Mouse (Mus musculus): ENCODE data around the gene Sec24d.

The Sec24d gene

DNA sequence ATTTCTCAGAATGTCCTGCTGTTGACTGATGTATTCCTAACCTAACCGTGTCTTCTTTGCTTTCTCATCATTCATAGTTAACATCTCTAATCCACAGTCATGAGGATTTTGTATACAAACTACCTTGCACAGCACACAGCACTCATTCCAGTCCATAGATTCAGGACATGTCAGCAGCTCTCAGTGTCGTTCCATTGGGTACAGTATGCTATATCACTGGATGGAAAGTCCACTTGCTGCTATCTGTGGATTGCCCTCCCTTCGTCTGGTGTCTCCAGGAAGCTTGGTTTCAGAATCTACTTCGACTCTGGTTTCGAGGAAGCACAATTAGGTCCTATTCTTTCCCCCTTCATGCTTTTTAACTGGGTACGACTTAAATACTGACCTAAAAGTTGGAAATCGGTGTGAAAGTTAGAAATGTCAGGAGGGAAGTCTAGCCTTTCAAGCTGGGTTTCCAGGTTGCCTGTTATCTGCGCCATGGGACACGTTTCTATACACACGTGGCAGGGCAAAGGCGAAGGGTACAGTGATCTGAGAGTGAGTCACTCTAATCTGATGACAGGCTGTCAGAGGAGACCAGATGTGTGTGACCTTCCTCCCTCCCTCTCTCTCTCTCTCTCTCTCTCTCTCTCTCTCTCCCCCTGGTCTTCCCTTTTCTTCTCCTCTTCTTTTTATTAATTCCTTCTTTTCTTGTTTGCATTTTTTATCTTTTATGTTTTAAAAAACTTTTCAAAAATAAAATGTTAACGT, 15.8 kb downstream of the Sec24d start:
- no peak for TF ChIP-seq GATA4 (IDR thresholded peaks at IDR 0.05; ENCODE audit: insufficient replicate concordance, low read length)

DNA sequence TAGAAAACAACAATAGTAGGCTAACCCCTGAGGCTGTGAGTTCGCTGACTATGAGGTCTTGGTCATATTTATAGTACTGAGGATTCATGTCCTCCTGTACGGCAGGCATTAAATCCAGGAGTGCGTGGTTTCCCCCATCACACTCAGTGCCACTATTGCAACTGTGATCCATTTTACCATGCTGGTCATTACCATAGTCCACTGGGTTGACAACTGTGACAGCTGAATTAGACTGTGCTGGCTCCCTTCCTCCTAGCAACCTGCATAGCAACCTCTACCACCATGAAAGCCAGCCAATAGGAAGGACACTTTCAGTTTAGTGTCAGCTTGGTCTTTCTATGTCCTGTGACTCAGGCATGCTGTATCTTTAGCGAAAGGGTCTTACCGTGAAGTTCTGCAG, 17.0 kb downstream of the Sec24d start:
- no peak for TF ChIP-seq GATA4 (IDR thresholded peaks at IDR 0.05; ENCODE audit: insufficient replicate concordance, low read length)

DNA sequence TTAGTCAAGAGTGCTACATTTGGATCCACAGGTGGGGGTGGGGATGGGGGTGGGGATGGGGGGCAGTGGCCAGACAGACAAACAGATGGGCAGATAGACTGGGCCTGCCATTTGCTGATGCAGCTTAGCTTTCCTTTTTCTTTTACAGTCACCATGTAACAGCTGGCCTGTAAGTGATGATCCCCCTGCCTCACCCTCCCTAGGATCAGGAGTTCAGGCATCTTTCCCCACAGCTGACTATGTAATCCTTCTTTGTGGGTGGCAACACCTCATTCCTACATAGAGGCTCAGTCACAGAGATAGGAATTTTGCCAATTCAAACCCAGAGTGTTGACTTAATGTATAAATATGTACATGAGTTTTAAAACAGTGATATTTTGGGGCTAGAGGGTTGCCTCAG, 18.4 kb downstream of the Sec24d start:
- no peak for TF ChIP-seq GATA4 (IDR thresholded peaks at IDR 0.05; ENCODE audit: insufficient replicate concordance, low read length)

DNA sequence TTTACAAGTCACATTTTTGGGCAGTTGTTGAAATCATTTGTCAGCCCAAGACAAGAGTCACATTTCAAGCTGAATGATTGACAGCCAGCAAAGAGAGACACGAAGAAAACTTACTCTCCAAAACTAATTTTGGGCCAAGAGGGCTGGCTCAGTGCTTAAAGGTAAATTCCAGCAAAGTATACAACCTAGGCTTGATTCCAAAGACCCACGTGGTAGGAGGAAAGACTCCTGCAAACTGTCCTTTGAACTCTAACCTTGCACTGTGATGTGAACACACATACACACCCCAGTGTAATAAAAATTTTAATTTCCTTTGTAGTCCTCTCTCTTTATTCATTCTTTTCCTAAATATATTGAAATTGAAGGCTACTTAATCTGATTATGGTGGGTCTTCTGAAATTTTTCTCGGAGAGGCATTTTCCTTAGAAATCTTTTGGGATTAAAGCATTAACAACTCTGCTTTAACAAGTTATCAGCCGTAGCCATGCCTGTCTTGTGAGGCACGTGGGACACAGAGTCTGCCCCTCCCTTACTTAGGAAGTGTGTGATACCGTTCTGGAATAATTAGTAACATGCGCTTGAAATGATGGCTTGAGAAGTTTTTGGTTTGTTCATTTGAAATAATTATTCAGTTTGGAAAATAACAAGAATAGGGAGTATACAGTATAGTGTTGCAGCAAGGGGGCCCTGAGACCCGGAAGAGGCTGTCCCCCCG, 21.8 kb downstream of the Sec24d start:
- TF ChIP-seq GATA4 (IDR thresholded peaks at IDR 0.05; ENCODE audit: insufficient replicate concordance, low read length): no peak

DNA sequence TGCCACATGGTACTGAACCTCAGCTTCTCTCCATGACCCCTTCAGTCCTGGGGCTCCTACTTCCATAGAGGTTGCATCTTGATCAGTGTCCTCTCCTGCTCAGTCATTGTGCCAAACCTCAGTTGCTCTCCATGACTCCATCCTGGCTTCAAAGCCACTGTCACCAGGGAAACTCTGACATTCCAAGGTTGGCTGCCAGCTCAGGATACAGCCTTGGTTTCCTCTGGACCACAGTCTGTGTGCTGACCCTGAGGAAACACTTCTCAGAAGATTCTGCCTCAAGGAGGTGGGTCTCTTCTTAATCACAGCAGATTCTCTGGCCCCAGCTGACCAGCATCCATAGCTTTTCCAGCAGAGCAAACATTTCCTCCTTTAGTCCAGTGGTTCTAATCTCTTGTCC, 24.4 kb downstream of the Sec24d start:
- no peak for TF ChIP-seq GATA4 (IDR thresholded peaks at IDR 0.05; ENCODE audit: insufficient replicate concordance, low read length)

DNA sequence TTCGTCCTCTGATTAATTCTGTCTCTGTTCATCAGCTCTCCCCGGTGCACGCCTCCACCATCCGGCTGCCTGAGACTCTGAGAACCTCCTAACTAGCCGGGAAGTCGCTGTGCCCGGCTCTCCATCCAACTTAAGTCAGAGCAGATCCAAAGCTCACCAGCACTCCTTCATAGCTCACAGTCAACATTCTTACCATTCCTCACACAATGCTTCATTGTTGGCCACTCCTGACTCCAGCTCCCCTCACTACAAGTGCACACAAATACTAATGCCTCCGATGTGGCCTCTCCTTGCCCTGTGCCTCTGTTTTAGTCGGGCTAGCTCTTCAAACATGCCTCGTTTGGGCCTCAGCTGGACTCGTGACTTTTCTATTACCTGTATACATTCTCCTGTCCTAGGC, 29.4 kb downstream of the Sec24d start:
- no peak for TF ChIP-seq GATA4 (IDR thresholded peaks at IDR 0.05; ENCODE audit: insufficient replicate concordance, low read length)

DNA sequence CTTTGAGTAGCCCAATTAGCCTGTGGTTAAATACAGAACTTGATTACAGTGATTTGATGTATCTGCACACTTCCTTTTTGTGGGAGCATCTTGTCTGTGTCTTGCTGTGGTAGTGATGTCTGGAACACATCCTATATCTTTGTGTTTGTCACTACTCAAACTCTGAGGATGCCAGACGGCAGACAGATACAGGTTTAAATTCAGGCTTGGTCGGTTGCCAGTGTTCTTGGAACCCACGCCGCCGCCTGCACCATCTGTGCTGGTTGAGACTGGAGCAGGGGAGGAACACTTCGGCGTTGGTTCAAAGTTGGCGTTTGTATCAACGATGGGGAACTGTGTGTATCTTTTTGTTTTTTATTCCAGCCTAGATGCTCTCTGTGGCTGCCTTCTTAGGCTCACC, 31.0 kb downstream of the Sec24d start:
- TF ChIP-seq GATA4 (IDR thresholded peaks at IDR 0.05; ENCODE audit: insufficient replicate concordance, low read length): no peak

DNA sequence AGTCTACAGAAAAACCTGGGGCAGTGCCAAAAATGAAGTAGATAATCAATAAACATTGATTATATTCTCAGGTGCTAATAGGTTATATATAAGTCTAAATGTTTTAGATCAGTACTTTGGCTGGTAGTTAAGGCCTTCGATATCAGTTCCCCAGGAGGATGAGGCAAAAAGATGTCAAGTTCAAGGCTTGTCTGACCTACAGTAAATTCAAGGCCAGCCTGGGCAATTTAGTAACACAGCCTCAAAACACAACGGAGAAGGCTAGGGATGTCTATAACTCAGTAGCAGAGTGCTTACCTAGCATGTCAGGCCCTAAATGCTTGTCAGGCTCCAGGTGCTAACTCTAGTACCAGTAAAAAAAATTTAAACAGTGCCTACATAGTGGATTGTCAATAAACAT, 34.3 kb downstream of the Sec24d start:
- TF ChIP-seq GATA4 (IDR thresholded peaks at IDR 0.05; ENCODE audit: insufficient replicate concordance, low read length): no peak

DNA sequence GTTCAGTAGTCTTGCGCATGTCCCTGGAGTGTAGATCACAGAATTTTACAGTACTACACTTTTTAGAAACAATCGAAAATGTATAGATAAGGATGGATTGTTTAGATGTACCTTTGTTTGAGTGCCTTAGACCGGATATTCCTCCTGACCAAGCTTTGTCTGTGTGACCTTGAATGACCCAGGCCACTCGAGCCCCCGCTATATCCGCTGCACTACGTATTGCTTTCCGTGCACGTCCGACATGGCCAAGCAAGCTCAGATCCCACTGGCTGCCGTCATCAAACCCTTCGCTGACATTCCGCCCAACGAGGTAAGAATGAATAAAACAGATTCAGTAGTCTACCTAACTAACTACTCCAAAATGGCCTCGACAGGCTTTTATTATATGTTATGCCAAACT, 38.4 kb downstream of the Sec24d start:
- no peak for TF ChIP-seq GATA4 (IDR thresholded peaks at IDR 0.05; ENCODE audit: insufficient replicate concordance, low read length)

DNA sequence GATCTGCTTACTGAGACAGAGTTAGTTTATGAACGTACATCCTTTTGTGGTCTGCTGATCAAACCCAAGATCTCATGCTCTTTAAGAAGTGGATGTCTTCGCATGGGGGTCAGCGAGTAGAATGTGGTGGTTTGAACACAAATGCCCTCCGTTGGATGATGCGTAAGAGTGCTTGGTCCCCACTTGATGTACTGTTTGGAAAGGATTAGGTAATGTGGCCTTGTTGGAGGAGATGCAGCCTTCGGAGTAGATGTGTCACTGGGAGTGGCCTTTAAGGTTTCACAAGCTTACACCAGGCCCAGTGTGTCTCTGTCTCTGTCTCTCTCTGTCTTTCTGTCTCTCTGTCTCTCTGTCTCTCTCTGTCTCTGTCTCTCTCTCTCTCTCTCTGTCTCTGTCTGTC, 40.2 kb downstream of the Sec24d start:
- no peak for TF ChIP-seq GATA4 (IDR thresholded peaks at IDR 0.05; ENCODE audit: insufficient replicate concordance, low read length)

DNA sequence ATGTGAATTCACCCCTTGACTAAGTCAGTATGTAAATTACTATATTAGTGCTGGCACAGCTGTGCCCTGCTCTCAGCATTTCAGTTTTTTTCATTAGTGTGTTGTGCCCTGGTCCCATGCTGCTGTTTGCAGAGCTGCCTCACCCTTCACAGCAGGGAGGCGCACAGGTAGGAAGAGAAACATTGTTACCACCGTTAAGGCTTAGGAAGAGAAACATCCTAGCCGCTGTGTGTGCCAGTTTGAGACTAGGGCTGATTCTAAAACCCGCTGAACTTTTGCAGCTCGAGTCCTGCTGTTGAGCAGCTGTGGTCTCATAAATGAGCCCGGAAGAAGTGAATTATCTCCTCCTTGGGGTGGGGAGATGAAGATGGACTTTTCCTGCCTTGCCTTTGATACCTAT, 41.9 kb downstream of the Sec24d start:
- TF ChIP-seq GATA4 (IDR thresholded peaks at IDR 0.05; ENCODE audit: insufficient replicate concordance, low read length): no peak

DNA sequence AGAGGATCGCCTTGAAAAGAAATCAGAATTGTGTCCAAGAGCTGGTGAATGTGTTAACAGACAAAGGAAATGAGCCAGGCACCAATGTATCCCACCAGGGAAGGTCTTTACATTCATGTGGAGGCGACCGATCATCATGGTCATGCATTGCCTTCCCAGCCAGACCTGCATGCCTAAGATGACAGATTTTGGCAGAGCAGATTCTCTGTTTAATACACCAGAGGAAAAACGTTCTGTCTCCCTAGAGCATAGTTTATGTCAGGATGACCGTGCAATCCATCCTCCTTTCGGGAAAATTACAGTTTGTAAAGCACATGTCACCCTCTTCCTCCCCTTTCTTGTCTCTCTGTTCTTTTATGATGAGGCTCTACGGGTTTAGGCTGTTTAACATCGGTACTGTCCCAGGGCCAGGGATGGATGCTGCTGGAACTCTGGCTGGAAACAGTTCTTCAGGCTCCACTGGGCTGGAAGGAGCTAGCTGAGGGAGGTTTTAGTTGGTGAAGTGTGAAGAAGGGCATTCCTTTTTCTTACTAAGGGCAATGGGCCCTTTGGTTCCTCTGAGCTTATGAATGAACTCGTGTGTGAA, 45.3 kb downstream of the Sec24d start:
- TF ChIP-seq GATA4 (IDR thresholded peaks at IDR 0.05; ENCODE audit: insufficient replicate concordance, low read length): no peak

DNA sequence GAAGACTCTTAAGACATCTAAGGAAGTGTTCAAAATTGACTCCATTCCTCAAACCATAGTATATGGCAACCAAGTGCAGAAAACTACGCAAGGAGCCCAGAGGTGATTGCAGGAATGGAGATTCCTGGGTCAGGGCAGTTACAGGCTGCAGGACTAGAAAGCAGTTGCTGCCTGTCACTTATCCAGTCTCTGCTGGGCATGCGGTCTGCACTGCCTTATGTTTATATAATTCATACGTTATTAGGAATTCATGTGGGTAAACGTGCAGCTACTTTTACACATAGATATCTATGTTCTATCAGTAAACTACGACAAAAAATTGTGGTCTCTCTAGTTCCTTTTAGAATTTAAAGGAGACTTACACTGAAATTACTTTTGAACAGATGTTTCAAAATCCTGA, 46.2 kb downstream of the Sec24d start:
- no peak for TF ChIP-seq GATA4 (IDR thresholded peaks at IDR 0.05; ENCODE audit: insufficient replicate concordance, low read length)

DNA sequence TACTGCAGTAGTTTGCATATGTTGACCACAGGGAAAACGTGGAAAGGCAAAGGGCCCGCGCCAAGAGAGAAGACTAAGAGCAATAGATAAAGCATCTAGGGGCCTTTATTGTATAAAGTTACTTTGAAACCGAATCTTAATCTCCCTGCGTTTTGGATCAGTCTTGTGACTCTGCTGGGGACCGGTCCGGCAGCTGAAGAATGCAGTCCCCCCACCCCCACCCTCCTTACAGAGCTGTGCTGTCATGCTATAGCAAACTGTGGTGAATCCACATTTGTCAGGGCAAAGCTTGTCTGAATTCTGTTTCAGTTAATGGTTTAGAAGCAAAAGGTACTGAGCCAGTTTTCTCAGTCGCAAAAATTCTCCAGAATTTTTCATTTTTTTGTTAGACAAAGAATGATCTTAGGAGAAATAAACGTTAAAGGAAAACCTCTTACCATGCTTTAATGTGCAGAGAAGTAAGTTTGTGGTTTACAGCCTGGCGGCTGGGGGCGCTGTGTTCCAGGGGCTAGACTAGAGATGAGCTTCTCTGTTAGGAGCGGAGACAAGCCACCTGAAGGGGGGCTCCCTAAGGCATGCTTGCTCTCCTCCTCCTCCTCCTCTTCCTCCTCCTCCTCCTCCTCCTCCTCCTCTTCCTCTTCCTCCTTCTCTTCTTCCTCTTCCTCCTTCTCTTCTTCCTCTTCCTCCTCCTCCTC, 46.8 kb downstream of the Sec24d start:
- TF ChIP-seq GATA4 (IDR thresholded peaks at IDR 0.05; ENCODE audit: insufficient replicate concordance, low read length): no peak

DNA sequence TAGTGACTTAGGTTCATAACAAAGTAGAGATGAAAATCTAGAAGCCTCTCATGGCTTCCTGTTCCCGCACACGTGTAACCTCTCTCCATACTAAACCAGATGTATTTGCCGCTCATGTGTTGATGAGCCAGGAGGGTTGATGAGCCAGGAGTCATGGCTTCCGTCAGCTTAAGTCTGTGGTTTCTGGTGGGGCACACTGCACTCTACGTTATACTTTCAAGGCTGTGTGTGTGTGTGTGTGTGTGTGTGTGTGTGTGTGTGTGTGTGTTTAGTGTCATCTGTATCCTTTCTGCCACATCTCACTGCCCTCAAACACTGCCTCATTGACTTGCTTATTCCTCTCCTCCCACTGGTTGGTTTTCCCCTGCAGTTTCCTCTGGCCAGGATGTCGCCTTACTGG, 48.8 kb downstream of the Sec24d start:
- no peak for TF ChIP-seq GATA4 (IDR thresholded peaks at IDR 0.05; ENCODE audit: insufficient replicate concordance, low read length)

DNA sequence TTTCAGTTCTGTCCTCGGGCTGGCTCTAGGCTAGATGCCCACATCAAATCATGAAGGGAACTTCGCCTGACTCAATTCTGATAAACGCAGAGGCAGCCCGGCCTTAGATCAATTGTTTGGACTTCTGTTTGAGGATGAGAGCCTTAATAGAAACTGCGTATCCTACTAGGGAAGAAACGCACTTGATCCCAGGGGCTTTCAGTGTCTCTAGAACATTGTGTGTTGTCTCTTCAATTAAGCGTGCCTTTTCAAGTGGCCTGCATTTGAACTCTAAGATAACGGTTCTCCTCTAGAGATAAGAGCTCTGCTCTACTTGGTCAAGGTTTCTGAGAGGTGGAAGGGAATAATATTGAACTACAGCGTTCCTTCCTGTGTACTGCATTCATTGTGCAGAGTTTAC, 49.8 kb downstream of the Sec24d start:
- TF ChIP-seq GATA4 (IDR thresholded peaks at IDR 0.05; ENCODE audit: insufficient replicate concordance, low read length): no peak
